Mouse (Mus musculus) limb, embryonic 15.5 days (tissue): ENCODE measurements at regions not wholly inside any gene's neighbourhood (a gene's known extent, or its start where the extent isn't known, plus 50 kb on each side); places are given as distances from the start of the nearest gene placed in this dataset.

ENCODE experiments used
- ATAC-seq: fragments of 200-750 bp; cut with Nextera tagmentation; 2 replicates; pipeline ENCODE4 v1.8.0; 2017; ENCODE audit warnings: low read depth, moderate TSS enrichment; ENCODE audit not compliant: insufficient number of reproducible peaks, low FRiP score, low TSS enrichment
- H3K27ac ChIP-seq: fragments of 300-500 bp; sonication (generic); 2 replicates; pipeline ENCODE4 v1.5.1; 2015; ENCODE audit warnings: moderate library complexity, mild to moderate bottlenecking, inconsistent platforms
- H3K27me3 ChIP-seq: fragments of 300-500 bp; sonication (generic); 2 replicates; pipeline ENCODE4 v1.6.1; 2015; ENCODE audit warnings: inconsistent platforms
- H3K36me3 ChIP-seq: fragments of 300-500 bp; sonication (generic); 2 replicates; pipeline ENCODE4 v1.6.1; 2015; ENCODE audit warnings: inconsistent platforms
- H3K4me1 ChIP-seq: fragments of 300-500 bp; sonication (generic); 2 replicates; pipeline ENCODE4 v1.6.1; 2015; ENCODE audit warnings: inconsistent platforms
- H3K4me2 ChIP-seq: fragments of 300-500 bp; sonication (generic); 2 replicates; pipeline ENCODE4 v1.6.1; 2015; ENCODE audit warnings: mild to moderate bottlenecking, inconsistent platforms
- H3K4me3 ChIP-seq: fragments of 300-500 bp; sonication (generic); 2 replicates; pipeline ENCODE4 v1.5.1; 2015; ENCODE audit warnings: mild to moderate bottlenecking, inconsistent platforms
- H3K9ac ChIP-seq: fragments of 300-500 bp; sonication (generic); 2 replicates; pipeline ENCODE4 v1.6.1; 2015; ENCODE audit warnings: inconsistent platforms
- H3K9me3 ChIP-seq: fragments of 300-500 bp; sonication (generic); 2 replicates; pipeline ENCODE4 v1.6.1; 2016; ENCODE audit warnings: inconsistent platforms
- WGBS: fragments of 180-500 bp; shearing (Covaris S2); methylation state at CpG from one replicate; pipeline ENCODE4 v1.1.7; 2015; 5-methylcytosine and 5-hydroxymethylcytosine counted together

DNA sequence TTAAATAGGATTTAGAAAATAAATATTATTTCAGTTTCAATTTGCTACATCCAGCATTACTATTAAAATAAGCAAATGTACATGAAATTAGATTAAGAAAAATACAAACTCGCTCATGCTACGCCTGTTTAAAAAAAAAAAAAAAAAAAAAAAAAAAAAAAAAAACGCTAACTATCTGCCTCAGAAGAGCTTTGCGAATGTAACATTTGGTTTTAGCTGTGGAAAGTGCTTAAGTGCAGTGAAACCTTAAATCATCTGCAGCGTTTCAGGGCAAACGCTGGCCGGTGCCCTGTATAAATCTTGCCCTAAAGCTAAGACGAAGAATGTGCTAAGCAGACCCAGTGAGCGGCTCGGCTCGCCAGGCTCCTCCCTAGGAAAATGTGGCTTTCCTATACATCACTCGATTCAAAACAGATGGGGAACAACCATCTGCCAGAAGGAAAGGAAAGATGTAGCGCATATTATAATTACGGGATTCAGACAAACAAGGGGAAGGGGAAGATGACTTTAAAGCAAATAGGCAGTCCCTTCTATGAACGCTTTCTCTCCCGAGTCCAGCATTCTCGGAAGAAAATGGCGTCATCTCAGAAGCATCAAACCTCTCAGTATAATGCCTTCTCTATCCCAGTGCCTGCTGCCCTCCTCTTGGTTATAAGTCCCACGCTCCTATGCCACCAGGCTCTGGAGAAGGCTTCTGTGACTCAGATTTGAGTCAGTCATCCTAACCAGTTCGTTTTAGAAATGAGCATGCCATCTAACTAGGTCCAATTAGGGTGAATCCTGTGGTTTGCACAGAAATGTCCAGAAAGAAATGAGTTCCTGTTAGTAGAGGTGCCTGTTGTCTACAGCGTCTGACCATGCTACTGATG, 105.2 kb upstream of the Supt20 start:
- peak overlapping the region; percentile 21 for H3K4me3 ChIP-seq
- H3K27ac ChIP-seq: peak overlapping the region; percentile 80
- no peaks in the 10 kb centered on the region for H3K9me3 ChIP-seq
- peaks cover 9% of the 10 kb centered on the region; the same call in 1 of the 2 replicates for H3K4me1 ChIP-seq
- H3K4me2 ChIP-seq: peak overlapping the region; percentile 40
- no peak overlapping the region for H3K9ac ChIP-seq
- no peaks in the 10 kb centered on the region for H3K36me3 ChIP-seq
- peak; percentile 85 for ATAC-seq
- H3K27me3 ChIP-seq: no peaks in the 10 kb centered on the region
- 22% methylated on average over 21 of the region's 21 CpGs for WGBS

DNA sequence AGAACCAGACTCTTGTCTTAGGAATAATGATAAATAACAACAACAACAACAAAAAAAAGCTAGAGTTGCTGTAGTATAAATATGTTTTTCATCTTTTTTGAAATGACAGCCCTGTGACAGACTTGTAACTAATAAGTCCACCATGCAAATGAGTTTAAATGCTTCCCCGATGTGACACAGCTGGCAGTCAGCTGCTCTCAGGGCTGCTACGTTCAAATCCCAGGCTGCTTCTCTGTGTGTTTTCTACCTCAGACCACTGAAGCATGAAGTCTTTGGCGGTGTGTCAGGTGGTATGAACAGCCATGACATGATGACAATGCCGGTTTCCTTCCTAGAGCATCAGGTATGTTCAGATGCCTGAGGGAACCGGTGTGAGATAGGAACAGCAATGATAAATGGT, 104.4 kb upstream of the Supt20 start:
- no peak for ATAC-seq
- H3K9me3 ChIP-seq: no peaks in the 10 kb centered on the region
- H3K27ac ChIP-seq: no peak overlapping the region
- 51% methylated on average over 5 of the region's 5 CpGs for WGBS
- no peak overlapping the region for H3K9ac ChIP-seq
- H3K4me3 ChIP-seq: no peak overlapping the region
- H3K36me3 ChIP-seq: no peaks in the 10 kb centered on the region
- no peaks in the 10 kb centered on the region for H3K27me3 ChIP-seq
- no peak overlapping the region for H3K4me2 ChIP-seq
- peaks cover 9% of the 10 kb centered on the region; the same call in 1 of the 2 replicates for H3K4me1 ChIP-seq

DNA sequence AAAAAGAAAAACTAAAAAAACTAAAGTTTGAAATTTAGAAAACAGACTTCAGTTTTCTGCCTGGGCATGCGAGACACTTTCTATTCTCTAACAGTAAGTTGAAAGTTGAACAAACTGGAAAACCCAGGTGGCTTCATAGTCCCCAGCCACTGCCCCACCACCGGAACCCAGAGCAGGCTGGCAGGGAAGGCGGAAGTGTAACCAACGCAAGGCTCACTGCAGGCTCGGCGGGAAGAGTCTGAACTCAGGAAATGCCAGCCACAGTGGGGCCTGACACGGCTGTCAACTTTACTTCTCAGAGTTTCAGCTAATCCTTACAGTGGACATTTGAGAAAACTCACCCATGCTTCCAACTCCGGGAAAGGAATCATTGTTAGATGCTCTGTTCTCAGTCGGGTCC, 102.6 kb upstream of the Supt20 start:
- Histone ChIP-seq H3K9ac (no peak overlapping the region), H3K27ac (no peak overlapping the region; the same call in 1 of the 2 replicates), H3K4me3 (no peak overlapping the region), H3K9me3 (no peaks in the 10 kb centered on the region), H3K4me1 (peaks cover 9% of the 10 kb centered on the region; the same call in 1 of the 2 replicates), H3K4me2 (no peak overlapping the region), H3K27me3 (no peaks in the 10 kb centered on the region), H3K36me3 (no peaks in the 10 kb centered on the region)
- no peak for ATAC-seq
- WGBS: 70% methylated on average over 9 of the region's 9 CpGs

DNA sequence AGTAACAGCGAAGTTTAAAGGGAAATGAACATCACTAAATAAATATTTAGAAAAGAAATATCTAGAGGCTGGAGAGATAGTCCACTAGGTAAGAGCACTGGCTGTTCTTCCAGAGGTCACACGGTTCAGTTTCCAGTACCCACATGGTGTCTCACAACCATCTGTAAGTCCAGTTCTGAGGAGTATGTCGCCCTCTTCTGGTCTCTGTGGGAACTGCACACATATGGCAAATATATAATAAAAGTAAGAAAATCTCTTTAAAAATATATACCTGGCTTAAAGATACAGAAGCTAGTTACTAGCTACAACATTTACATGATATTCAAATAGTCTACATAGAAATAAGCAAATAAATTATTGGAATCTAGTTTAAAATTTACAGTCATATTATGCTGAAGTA, 101.4 kb upstream of the Supt20 start:
- H3K27ac ChIP-seq: no peak overlapping the region
- peaks cover 9% of the 10 kb centered on the region; the same call in 1 of the 2 replicates for H3K4me1 ChIP-seq
- H3K4me2 ChIP-seq: no peak overlapping the region
- H3K36me3 ChIP-seq: no peaks in the 10 kb centered on the region
- H3K9ac ChIP-seq: no peak overlapping the region
- H3K9me3 ChIP-seq: no peaks in the 10 kb centered on the region
- H3K27me3 ChIP-seq: no peaks in the 10 kb centered on the region
- H3K4me3 ChIP-seq: no peak overlapping the region
- 64% methylated on average over 3 of the region's 3 CpGs for WGBS
- ATAC-seq: no peak

DNA sequence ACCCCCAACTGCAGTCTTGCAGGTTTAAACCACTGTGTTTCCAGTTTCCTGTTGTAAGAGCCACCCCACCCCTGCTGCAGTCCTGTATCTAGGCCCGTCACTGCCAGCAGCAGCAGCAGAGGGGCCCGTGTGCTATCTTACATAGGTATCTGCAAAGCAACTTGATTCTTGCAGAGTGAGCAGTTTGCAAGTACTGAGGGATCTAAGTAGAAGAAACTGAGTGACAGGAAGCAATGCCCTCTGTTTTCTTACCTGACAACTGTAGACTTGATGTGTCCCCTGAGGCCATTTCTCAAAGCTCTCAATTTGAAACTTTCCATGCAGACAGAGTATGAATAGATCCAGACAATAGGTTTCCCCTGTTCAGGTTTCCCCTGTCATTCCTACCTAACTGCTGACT, 100.5 kb upstream of the Supt20 start:
- no peak overlapping the region for H3K9ac ChIP-seq
- H3K4me2 ChIP-seq: no peak overlapping the region
- no peak overlapping the region for H3K4me3 ChIP-seq
- H3K27me3 ChIP-seq: no peaks in the 10 kb centered on the region
- no peaks in the 10 kb centered on the region for H3K36me3 ChIP-seq
- WGBS: 54% methylated on average over 2 of the region's 2 CpGs
- no peak for ATAC-seq
- no peak overlapping the region for H3K27ac ChIP-seq
- H3K4me1 ChIP-seq: peaks cover 5% of the 10 kb centered on the region; the same call in 1 of the 2 replicates
- no peaks in the 10 kb centered on the region for H3K9me3 ChIP-seq

DNA sequence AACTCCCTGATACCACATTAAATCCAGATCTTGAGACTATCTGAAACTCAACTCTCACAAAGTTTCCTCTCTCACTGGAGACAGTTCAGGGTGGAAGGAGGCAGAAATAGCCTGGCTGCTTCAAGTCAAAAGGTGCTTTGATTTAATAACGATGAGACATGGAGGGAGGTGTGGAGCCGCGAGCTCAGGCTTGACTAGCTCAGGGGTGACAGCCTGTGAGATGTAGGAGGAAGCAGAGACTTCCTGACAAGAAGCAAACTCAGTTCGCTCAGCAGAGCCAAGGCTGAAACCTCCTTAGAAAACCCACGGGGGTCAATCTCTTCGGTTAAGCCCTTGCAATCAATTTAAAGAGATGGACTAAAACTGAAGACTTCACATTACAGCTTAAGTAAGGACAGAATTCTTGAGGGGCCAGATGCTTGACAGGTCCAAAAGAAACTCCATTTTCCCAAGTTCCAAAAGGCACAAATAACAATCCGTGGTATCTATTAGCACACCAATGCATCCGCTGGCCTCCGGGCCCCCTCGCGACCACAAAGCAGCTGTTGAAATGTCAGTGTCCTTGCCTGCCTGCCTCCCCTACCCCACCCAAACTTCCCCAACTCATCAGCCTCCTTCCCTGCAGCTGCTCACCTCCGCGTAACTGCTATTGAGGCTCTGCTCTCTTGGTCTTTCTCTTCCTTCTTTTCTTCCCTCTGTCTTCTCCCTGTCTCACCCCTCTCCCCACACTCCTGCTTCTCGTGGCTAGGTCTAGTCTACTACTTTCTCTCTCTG, 99.8 kb upstream of the Supt20 start:
- 61% methylated on average over 14 of the region's 14 CpGs for WGBS
- Histone ChIP-seq H3K36me3 (no peaks in the 10 kb centered on the region), H3K9me3 (no peaks in the 10 kb centered on the region), H3K27ac (no peak overlapping the region), H3K27me3 (no peaks in the 10 kb centered on the region), H3K4me1 (peaks cover 3% of the 10 kb centered on the region; the same call in 1 of the 2 replicates), H3K4me2 (no peak overlapping the region), H3K4me3 (no peak overlapping the region), H3K9ac (no peak overlapping the region)
- no peak for ATAC-seq

DNA sequence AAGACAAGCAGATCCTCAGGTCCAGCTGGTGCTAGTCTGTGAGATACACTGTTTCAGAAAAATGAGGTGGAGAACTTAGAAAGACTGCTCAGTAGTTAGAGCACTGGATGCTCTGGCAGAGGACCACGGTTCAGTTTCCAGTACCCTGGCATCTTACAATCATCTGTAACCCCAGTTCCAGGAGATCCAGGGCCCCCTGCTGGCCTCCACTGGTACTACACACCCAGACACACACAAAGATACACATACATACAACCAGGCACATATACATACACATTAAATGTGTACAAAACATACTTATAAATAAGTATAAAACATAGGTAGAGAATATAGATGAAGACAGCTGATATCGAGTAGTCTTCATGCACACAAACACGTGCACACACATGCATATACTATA, 97.4 kb upstream of the Supt20 start:
- Histone ChIP-seq H3K9ac (no peak overlapping the region), H3K4me2 (no peak overlapping the region), H3K27me3 (no peaks in the 10 kb centered on the region), H3K4me1 (peaks cover 6% of the 10 kb centered on the region; the same call in 1 of the 2 replicates), H3K9me3 (no peaks in the 10 kb centered on the region), H3K27ac (no peak overlapping the region), H3K36me3 (no peaks in the 10 kb centered on the region), H3K4me3 (no peak overlapping the region)
- ATAC-seq: no peak
- WGBS: 89% methylated on average over 3 of the region's 3 CpGs

DNA sequence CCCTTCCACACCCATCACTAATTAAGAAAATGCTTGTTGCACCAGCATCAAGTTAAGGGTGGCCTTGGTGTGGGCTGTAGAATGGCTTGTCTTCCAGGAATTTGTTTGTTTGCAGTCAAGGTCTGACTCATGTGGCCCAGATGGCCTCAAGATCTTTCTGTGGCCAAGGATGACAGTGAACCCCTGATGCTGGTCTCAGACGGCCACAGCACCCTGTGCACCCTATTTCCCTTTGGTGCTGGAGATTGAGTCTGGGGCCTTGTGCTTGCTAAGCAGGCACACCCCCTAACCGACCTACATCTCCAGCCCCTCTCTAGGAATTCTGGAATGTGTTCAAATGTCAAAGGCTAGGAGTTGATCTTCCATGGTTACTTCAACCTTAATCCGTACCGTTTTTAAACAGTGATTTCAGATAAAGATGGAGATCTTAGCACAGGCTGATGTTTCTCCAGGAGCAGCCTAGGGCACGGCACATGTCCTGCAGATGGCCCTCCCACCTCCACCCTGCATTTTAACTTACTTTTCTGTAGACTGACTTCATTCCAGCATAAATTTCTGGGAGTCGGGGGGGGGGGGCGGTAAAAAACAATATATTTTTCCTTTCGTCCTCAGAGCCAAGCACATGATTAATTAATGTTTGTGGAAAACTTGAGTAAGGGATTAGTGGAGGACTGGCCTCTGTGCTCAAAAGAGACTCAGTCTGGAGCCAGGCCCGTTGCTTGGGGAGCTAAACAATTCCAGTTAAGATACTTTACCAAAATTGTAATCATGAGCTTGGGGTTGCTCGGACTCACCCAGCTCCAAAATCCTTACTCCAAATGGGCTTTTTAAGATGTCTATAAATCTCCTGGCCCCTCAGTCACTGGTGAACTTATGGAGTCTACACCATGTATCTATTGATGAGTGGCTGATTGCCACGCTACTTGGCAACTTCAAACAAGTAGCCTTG, 95.0 kb upstream of the Supt20 start:
- H3K9me3 ChIP-seq: no peaks in the 10 kb centered on the region
- H3K27ac ChIP-seq: peak overlapping the region; percentile 75
- no peak overlapping the region for H3K9ac ChIP-seq
- H3K4me1 ChIP-seq: peaks cover 4% of the 10 kb centered on the region; the same call in 1 of the 2 replicates
- H3K4me2 ChIP-seq: no peak overlapping the region
- ATAC-seq: peak; percentile 63; the same call in 1 of the 2 replicates
- H3K36me3 ChIP-seq: no peaks in the 10 kb centered on the region
- WGBS: 54% methylated on average over 11 of the region's 11 CpGs
- no peak overlapping the region for H3K4me3 ChIP-seq
- no peaks in the 10 kb centered on the region for H3K27me3 ChIP-seq

DNA sequence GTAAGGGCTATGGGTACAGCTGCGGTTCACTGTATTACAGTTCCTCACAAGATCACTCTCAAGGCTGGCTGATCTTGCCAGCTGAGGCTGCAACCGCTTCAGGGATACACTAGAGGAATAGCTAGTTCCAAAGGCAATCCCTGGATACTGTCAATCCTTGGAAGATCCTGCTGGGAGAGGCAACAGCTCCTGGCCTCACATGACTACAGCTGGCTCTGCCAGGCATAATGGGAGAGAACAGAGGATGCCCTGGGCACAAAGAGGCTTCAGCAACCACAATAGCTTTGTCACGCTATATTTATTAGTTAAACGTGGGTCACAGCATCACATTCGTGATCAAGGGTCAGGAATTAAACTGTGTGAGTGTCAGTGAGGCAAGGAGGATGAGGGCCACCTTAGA, 94.3 kb upstream of the Supt20 start:
- Histone ChIP-seq H3K27me3 (no peaks in the 10 kb centered on the region), H3K9me3 (no peaks in the 10 kb centered on the region), H3K36me3 (no peaks in the 10 kb centered on the region), H3K4me1 (peaks cover 4% of the 10 kb centered on the region; the same call in 1 of the 2 replicates), H3K4me2 (no peak overlapping the region), H3K4me3 (no peak overlapping the region), H3K9ac (no peak overlapping the region), H3K27ac (peak overlapping the region; percentile 75)
- 74% methylated on average over 5 of the region's 5 CpGs for WGBS
- peak; percentile 10; the same call in 1 of the 2 replicates for ATAC-seq

DNA sequence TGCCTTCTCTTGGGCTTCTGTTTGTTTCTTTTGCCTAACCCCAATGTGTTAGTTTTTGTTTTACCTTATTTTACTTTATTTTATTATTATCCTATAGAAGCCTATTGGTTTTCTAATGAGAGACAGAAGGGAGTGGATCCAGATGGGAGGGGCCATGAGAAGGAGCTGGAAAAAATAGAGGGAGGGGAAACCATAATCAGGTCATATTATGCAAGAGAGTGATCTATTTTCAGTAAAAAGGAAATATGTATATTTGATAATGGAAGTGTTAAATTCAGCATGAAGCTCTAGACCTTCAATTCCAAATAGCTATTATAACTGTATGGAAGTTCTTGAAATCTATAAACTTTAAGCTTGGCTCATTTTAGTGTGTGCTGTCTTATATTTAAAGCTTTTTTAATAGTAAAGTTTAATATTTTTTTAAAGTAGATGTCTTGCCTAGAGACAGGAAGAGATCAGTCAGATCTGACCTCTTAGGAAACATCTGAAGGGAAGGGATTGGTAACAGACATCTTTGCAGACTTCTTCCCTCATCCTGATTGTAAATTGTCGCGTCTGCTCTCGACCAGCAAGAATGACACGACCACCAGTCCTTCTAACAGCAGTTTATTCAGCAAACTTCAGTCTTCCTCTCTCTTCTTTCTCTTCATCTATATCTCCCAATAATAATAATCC, 87.8 kb upstream of the Supt20 start:
- no peak overlapping the region for H3K27ac ChIP-seq
- no peaks in the 10 kb centered on the region for H3K4me1 ChIP-seq
- no peaks in the 10 kb centered on the region for H3K9me3 ChIP-seq
- H3K4me2 ChIP-seq: no peak overlapping the region
- ATAC-seq: no peak
- no peaks in the 10 kb centered on the region for H3K27me3 ChIP-seq
- H3K4me3 ChIP-seq: no peak overlapping the region
- 75% methylated on average over 4 of the region's 4 CpGs for WGBS
- H3K36me3 ChIP-seq: no peaks in the 10 kb centered on the region
- no peak overlapping the region for H3K9ac ChIP-seq

DNA sequence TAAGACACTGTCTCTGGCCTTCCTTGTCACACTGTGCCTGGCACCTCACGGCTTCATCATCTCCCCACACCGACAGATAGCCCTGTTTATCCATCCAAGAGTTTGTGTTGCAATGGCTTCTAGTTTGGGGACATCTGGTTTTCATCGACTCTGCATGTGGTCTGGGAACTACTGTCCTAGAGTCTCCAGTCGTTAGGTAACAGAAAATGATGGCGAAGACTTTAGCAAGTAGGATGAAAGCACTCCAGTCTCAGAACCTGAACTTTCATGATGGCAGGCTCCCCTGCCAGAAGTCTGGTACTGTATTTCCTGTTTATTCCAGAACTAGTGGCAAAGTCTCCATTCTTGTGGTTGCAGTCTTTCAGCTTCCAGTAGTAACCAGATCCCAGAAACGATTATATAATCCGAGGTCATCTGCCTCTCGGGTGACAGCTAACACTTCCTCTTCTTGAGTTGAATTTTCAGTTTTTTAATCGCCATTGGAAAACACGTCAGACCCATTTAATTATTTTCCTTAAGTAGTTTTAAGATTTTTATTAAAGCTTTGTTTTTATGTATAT, 81.1 kb upstream of the Supt20 start:
- Histone ChIP-seq H3K9ac (no peak overlapping the region), H3K4me3 (no peak overlapping the region), H3K9me3 (no peaks in the 10 kb centered on the region), H3K4me1 (no peaks in the 10 kb centered on the region), H3K36me3 (no peaks in the 10 kb centered on the region), H3K4me2 (no peak overlapping the region), H3K27ac (no peak overlapping the region), H3K27me3 (no peaks in the 10 kb centered on the region)
- ATAC-seq: no peak
- 49% methylated on average over 10 of the region's 10 CpGs for WGBS
